Mouse (Mus musculus) limb, embryonic 14.5 days (tissue): ENCODE data around the gene Tpt1. TPM values are rescaled to one million over a fixed set of nuclear protein-coding genes. Genes with fewer than 3 reads are reported as not detected.
A peak's percentile ranks its signal among the peaks of the same experiment; 100 is the strongest.

Experiments used
- ATAC-seq: fragments of 200-750 bp; cut with Nextera tagmentation; 2 replicates; pipeline ENCODE4 v1.8.0; 2017; ENCODE audit warnings: low read depth, moderate number of reproducible peaks, moderate TSS enrichment; ENCODE audit not compliant: low FRiP score
- DNase-seq: peaks from one replicate; pipeline ENCODE4 v3.0.0-alpha.2; 2015; ENCODE audit warnings: low spot score
- H3K27ac ChIP-seq: fragments of 300-500 bp; sonication (generic); replicated peaks from 2 replicates; pipeline ENCODE4 v1.5.1; 2014; ENCODE audit warnings: low read depth, mild to moderate bottlenecking, low read length, moderate library complexity, mixed read lengths
- H3K27me3 ChIP-seq: fragments of 300-500 bp; sonication (generic); 2 replicates; pipeline ENCODE4 v1.6.1; 2014; ENCODE audit warnings: low read length, mixed read lengths; ENCODE audit not compliant: control insufficient read depth, insufficient read depth
- H3K36me3 ChIP-seq: fragments of 300-500 bp; sonication (generic); 2 replicates; pipeline ENCODE4 v1.6.1; 2014; ENCODE audit warnings: mild to moderate bottlenecking, low read length, moderate library complexity, mixed read lengths; ENCODE audit not compliant: control insufficient read depth, insufficient read depth
- H3K4me1 ChIP-seq: fragments of 300-500 bp; sonication (generic); 2 replicates; pipeline ENCODE4 v1.6.1; 2014; ENCODE audit warnings: antibody characterized with exemption, low read length, mixed read lengths; ENCODE audit not compliant: control insufficient read depth, insufficient read depth
- H3K4me2 ChIP-seq: fragments of 300-500 bp; sonication (generic); replicated peaks from 2 replicates; pipeline ENCODE4 v1.6.1; 2014; ENCODE audit warnings: low read depth, mild to moderate bottlenecking, low read length, moderate library complexity; ENCODE audit not compliant: severe bottlenecking
- H3K4me3 ChIP-seq: fragments of 300-500 bp; sonication (generic); replicated peaks from 2 replicates; pipeline ENCODE4 v1.5.1; 2014; ENCODE audit warnings: low read length
- H3K9ac ChIP-seq: fragments of 300-500 bp; sonication (generic); 2 replicates; pipeline ENCODE4 v1.6.1; 2014; ENCODE audit warnings: mild to moderate bottlenecking, low read depth, low read length, moderate library complexity; ENCODE audit not compliant: severe bottlenecking
- H3K9me3 ChIP-seq: fragments of 300-500 bp; sonication (generic); 2 replicates; pipeline ENCODE4 v1.6.1; 2016; ENCODE audit warnings: low read length; ENCODE audit not compliant: control insufficient read depth
- POLR2A ChIP-seq: fragments of 200-500 bp; IDR thresholded peaks from 2 replicates; pipeline ENCODE4 v1.8.0; 2012; ENCODE audit warnings: inconsistent platforms, mild to moderate bottlenecking, moderate library complexity, borderline replicate concordance; ENCODE audit not compliant: insufficient read depth, insufficient read length; ENCODE audit errors: extremely low read depth
- WGBS: fragments of 180-500 bp; shearing (Covaris S2); extraction: QIAGEN DNeasy Blood & Tissue Kit; methylation state at CpG from one replicate; pipeline ENCODE4 v1.1.7; 2014; 5-methylcytosine and 5-hydroxymethylcytosine counted together
- polyA plus RNA-seq, 2 experiments: library from polyadenylated mRNA; depleted of rRNA in 1 of 2; stranded (reverse) in 1 of 2; unstranded in 1 of 2; fragments of >200 nt; fragmentation: Nextera tagmentation in 1 of 2; extraction: Ambion mirVana in 1 of 2; gene quantifications; 2 replicates each; pipeline versions ENCODE4 v1.2.1 to v1.2.3; 2012 to 2014

Tpt1 gene
- polyA plus RNA-seq, 2 experiments: 1,305 to 2,539 TPM

DNA sequence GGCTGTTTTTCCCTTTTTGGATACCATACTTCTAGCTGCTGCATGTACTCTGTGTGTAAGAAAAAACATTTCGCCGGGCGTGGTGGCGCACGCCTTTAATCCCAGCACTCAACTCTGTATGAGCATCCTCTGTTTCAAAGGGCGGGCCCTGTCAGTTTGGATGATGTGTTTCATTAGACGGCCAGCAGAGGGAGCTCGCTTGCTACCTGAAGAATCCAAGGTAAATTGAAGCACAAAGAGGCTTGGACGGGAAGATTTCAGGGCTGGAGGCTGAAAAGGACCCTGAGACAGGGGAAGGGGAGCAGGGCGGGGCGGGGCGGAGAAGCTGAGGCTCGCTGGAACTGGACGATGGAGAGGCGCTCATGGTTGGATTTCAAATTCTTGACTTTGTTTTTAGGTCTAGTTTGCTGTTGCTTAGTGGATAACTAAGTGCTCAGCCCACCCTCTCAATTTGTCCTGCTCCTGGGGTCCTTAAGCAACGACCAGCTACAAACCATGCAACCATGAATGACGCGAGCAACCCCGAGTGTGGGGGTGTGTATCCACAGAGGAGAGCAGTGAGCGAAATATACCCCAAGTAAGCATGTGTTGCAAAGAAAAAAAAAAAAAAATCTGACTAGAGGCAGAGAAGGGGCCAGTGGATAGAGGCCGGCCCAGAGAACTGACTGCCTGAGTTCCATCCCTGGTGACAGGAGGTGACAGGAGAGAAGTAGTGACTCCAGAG, 31.6 kb downstream of the Tpt1 start:
- H3K9me3 ChIP-seq: no peaks in the 10 kb centered on the region; the same call in 1 of the 2 replicates
- no peaks in the 10 kb centered on the region; the same call in 1 of the 2 replicates for H3K4me1 ChIP-seq
- no peaks in the 10 kb centered on the region for H3K36me3 ChIP-seq
- DNase-seq (peak; percentile 71), ATAC-seq (peak; percentile 73)
- 0 out of 2 replicates have a peak overlapping the region, but pooled peaks have one; percentile 10 for H3K4me3 ChIP-seq
- 10% methylated on average over 21 of the region's 21 CpGs for WGBS
- no peaks in the 10 kb centered on the region for H3K27me3 ChIP-seq
- peak overlapping the region; percentile 41 for H3K4me2 ChIP-seq
- H3K9ac ChIP-seq: peak overlapping the region; percentile 48
- no peak overlapping the region for H3K27ac ChIP-seq
- no peak for TF ChIP-seq POLR2A

DNA sequence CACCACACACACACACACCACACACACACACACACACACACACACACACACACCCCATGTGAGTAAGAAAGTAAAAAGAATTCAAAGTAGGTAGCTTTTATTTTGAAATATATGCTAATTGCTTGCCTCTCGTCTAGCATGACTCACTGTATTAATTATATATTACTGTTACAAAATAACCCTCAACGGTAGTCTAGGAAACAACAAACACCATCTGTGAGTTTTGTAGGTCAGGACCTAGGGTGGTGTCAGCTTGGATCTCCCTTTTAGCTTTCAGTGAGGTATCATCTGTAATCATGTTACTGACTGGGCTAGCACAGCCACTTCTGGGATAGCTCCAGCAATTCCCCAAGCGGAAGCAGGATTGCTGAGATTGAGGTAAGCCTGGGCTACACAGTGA, 32.4 kb downstream of the Tpt1 start:
- Histone ChIP-seq H3K9me3 (no peaks in the 10 kb centered on the region), H3K9ac (no peak overlapping the region; the same call in 1 of the 2 replicates), H3K4me3 (no peak overlapping the region), H3K36me3 (no peaks in the 10 kb centered on the region), H3K27ac (no peak overlapping the region), H3K4me1 (no peaks in the 10 kb centered on the region; the same call in 1 of the 2 replicates), H3K4me2 (no peak overlapping the region), H3K27me3 (no peaks in the 10 kb centered on the region)
- DNase-seq (no peak), ATAC-seq (no peak)
- WGBS: 71% methylated on average over 3 of the region's 3 CpGs
- TF ChIP-seq POLR2A: no peak

DNA sequence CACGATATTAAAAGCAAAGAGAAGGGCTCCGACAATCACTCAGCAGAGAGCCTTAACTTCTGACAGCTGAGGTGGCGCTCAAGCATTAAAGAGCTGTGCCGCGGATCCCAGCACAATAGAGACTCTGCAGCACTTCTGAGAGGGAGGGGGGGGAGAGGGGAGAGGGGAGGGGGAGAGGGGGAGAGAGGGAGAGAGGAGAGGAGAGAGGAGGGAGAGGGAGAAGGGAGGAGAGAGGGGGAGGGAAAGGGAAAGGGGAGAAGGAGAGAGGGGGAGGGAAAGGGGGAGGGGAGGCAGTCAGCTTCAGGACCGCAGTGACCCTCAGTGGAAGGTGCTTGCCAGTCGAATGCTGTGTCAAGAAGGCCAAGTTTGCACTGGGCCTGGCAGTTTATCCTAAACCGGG, 34.1 kb downstream of the Tpt1 start:
- no peaks in the 10 kb centered on the region for H3K36me3 ChIP-seq
- no peak overlapping the region for H3K4me3 ChIP-seq
- H3K9ac ChIP-seq: no peak overlapping the region
- DNase-seq (no peak), ATAC-seq (no peak)
- TF ChIP-seq POLR2A: no peak
- no peaks in the 10 kb centered on the region for H3K27me3 ChIP-seq
- H3K4me1 ChIP-seq: no peaks in the 10 kb centered on the region; the same call in 1 of the 2 replicates
- H3K27ac ChIP-seq: no peak overlapping the region
- no peaks in the 10 kb centered on the region for H3K9me3 ChIP-seq
- H3K4me2 ChIP-seq: no peak overlapping the region
- whole genome bisulfite sequencing: 34% methylated on average over 8 of the region's 8 CpGs

DNA sequence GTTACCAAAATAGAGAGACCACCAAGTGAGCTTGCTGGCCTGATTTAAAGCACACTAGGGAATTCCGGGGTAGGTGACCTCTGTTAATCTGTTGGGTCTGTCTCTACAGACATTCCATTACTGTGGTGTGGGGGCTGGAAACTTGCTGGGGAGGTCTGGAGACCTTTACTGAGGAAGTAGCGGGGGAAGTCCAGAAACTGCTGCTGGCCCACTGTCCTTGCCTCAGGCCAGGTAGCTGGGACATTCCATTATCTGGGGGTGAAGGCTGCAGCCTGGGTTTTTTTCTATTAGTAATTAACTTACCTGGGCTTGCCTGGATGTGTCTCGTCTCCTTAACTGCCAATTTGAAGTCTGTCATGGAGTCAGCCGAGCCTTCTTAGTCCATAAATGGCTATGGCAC, 37.0 kb downstream of the Tpt1 start:
- no peaks in the 10 kb centered on the region for H3K36me3 ChIP-seq
- no peak overlapping the region for H3K4me2 ChIP-seq
- TF ChIP-seq POLR2A: no peak
- 30% methylated on average over 4 of the region's 4 CpGs for WGBS
- no peak for ATAC-seq
- H3K9me3 ChIP-seq: no peaks in the 10 kb centered on the region
- no peaks in the 10 kb centered on the region for H3K27me3 ChIP-seq
- no peak overlapping the region for H3K27ac ChIP-seq
- no peak for DNase-seq
- no peaks in the 10 kb centered on the region for H3K4me1 ChIP-seq
- H3K9ac ChIP-seq: no peak overlapping the region
- no peak overlapping the region for H3K4me3 ChIP-seq

DNA sequence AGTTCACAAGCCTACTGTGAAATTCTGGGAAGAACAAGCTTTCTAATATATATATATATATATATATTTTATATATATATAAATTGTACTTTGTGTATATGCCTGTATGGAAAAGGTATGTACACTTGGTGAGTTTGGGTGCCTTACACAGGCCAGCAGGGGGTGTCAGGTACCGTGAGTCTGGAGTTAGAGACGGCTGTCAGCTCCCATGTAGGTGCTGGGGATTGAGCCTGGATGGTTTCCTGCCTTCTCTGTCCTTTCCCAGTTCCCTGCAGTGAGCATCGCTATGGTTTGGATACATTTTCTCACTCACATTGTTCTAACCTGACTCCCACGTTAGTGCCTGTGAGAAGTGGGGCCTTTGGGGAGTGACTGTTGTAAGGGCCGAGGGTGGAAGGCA, 38.4 kb downstream of the Tpt1 start:
- Histone ChIP-seq H3K4me3 (no peak overlapping the region), H3K4me1 (no peaks in the 10 kb centered on the region), H3K9me3 (no peaks in the 10 kb centered on the region), H3K4me2 (no peak overlapping the region), H3K27me3 (no peaks in the 10 kb centered on the region), H3K9ac (no peak overlapping the region), H3K36me3 (no peaks in the 10 kb centered on the region), H3K27ac (no peak overlapping the region)
- ATAC-seq (no peak), DNase-seq (no peak)
- TF ChIP-seq POLR2A: no peak
- WGBS: 72% methylated on average over 5 of the region's 5 CpGs

DNA sequence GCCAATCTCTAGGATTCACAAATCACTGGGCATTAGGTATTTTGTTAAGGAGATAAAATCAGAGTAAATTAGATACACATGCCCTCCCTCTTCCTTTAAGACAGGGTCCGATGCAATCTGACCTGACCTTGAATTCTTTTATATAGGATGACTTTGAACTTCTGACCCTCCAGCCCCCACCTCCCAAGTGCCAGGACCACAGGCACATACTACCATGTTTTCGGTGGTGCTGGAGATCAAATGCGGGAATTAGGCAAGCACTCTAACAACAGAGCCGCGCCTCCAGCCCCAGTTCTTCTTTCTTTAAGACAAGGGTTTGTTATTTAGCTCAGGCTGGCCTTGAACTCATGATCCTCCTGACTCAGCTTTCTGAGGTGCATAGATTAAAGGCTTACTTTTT, 39.0 kb downstream of the Tpt1 start:
- TF ChIP-seq POLR2A: no peak
- H3K9me3 ChIP-seq: no peaks in the 10 kb centered on the region
- ATAC-seq: no peak
- no peak overlapping the region for H3K9ac ChIP-seq
- no peak overlapping the region for H3K4me3 ChIP-seq
- no peaks in the 10 kb centered on the region for H3K4me1 ChIP-seq
- no peak overlapping the region for H3K27ac ChIP-seq
- H3K4me2 ChIP-seq: no peak overlapping the region
- DNase-seq: no peak
- H3K36me3 ChIP-seq: no peaks in the 10 kb centered on the region
- 82% methylated on average over 5 of the region's 5 CpGs for WGBS
- H3K27me3 ChIP-seq: no peaks in the 10 kb centered on the region
